Mouse (Mus musculus) forebrain, embryonic 11.5 days (tissue): ENCODE results near the gene Eid1. TPM values are rescaled to one million over a fixed set of nuclear protein-coding genes. Genes with fewer than 3 reads are reported as not detected.

Source experiments
- ATAC-seq: fragments of 200-750 bp; cut with Nextera tagmentation; replicated peaks from 2 replicates; pipeline ENCODE4 v1.8.0; 2017; ENCODE audit warnings: moderate TSS enrichment; ENCODE audit not compliant: low FRiP score
- DNase-seq: peaks from one replicate; pipeline ENCODE4 v3.0.0-alpha.2; 2017; ENCODE audit warnings: low spot score
- H3K27ac ChIP-seq: fragments of 300-500 bp; sonication (generic); 2 replicates; pipeline ENCODE4 v1.5.1; 2014; ENCODE audit warnings: low read depth, low read length
- H3K27me3 ChIP-seq: fragments of 300-500 bp; sonication (generic); 2 replicates; pipeline ENCODE4 v1.6.1; 2014; ENCODE audit warnings: mild to moderate bottlenecking, low read length, mixed read lengths; ENCODE audit not compliant: control insufficient read depth, insufficient read depth
- H3K36me3 ChIP-seq: fragments of 300-500 bp; sonication (generic); 2 replicates; pipeline ENCODE4 v1.6.1; 2014; ENCODE audit warnings: mild to moderate bottlenecking, low read length, moderate library complexity, mixed read lengths; ENCODE audit not compliant: control insufficient read depth, insufficient read depth
- H3K4me1 ChIP-seq: fragments of 300-500 bp; sonication (generic); replicated peaks from 2 replicates; pipeline ENCODE4 v1.6.1; 2014; ENCODE audit warnings: low read length, mixed read lengths; ENCODE audit not compliant: control insufficient read depth, insufficient read depth
- H3K4me2 ChIP-seq: fragments of 300-500 bp; sonication (generic); 2 replicates; pipeline ENCODE4 v1.6.1; 2014; ENCODE audit warnings: low read depth, mild to moderate bottlenecking, low read length, moderate library complexity, mixed read lengths; ENCODE audit not compliant: severe bottlenecking
- H3K4me3 ChIP-seq: fragments of 300-500 bp; sonication (generic); 2 replicates; pipeline ENCODE4 v1.5.1; 2014; ENCODE audit warnings: low read depth, low read length
- H3K9ac ChIP-seq: fragments of 300-500 bp; sonication (generic); 2 replicates; pipeline ENCODE4 v1.6.1; 2014; ENCODE audit warnings: low read length
- H3K9me3 ChIP-seq: fragments of 300-500 bp; sonication (generic); 2 replicates; pipeline ENCODE4 v1.6.1; 2016; ENCODE audit warnings: low read length, mixed read lengths; ENCODE audit not compliant: control insufficient read depth
- WGBS: fragments of 180-500 bp; shearing (Covaris S2); extraction: QIAGEN DNeasy Blood & Tissue Kit; methylation state at CpG from one replicate; pipeline ENCODE4 v1.1.7; 2014; 5-methylcytosine and 5-hydroxymethylcytosine counted together
- polyA plus RNA-seq: library from polyadenylated mRNA; unstranded; fragments of >200 nt; fragmentation: Nextera tagmentation; extraction: Ambion mirVana; gene quantifications from 2 replicates; pipeline ENCODE4 v1.2.1, GENCODE M21; 2014

Eid1 gene
- polyA plus RNA-seq, 1 experiment from 2014 or later = 252 TPM

DNA sequence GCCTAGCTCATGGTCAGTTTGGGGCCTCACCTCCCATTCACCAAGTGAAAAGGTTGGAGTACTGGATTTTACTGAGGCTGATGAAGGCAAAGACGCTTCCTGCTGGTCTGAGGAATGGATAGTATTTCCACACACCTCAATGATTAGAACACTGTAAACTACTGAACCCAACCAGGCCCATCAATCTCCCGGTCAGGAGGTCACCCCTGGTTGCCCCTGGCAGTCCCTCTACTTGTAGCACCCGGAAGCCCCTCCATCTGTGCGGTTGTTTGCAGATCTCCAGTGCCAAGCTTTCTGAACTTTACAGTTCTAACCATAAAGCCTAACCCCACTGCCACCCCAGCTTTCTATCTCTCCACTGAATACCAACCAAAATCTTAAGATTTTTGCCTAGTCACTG lies 11.7 kb upstream of the Eid1 start:
- Histone ChIP-seq H3K9me3 (no peaks in the 10 kb centered on the region), H3K4me1 (0 out of 2 replicates have a peak, but pooled peaks cover 2% of the 10 kb centered on the region), H3K36me3 (no peaks in the 10 kb centered on the region), H3K4me3 (no peak overlapping the region), H3K27me3 (no peaks in the 10 kb centered on the region), H3K27ac (no peak overlapping the region), H3K9ac (peak overlapping the region; percentile 27; the same call in 1 of the 2 replicates), H3K4me2 (no peak overlapping the region)
- DNase-seq (no peak), ATAC-seq (no peak)
- 81% methylated on average over 4 of the region's 4 CpGs for WGBS

DNA sequence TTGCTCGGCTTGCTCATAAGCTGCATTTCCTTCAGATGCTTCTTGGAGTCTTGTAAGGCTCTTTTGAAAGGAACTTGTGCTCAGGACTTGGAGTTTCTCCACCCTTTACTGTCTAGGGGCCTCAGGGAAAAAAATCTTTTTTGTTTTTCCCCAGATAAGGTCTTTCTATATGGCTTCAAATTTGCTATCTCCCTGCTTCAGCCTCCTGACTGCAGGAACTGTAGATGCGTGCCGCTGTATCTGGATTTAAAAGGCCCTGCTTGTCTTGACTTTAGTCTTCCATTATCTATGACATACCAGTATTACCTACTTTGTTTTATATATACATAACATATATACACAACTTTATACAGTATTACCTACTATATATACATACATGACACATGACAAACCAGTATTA lies 10.4 kb upstream of the Eid1 start:
- 93% methylated on average over 3 of the region's 3 CpGs for WGBS
- ATAC-seq (no peak), DNase-seq (no peak)
- H3K4me1 ChIP-seq = 0 out of 2 replicates have a peak, but pooled peaks cover 2% of the 10 kb centered on the region
- H3K36me3 ChIP-seq = no peaks in the 10 kb centered on the region
- no peak overlapping the region for H3K4me2 ChIP-seq
- H3K9me3 ChIP-seq = no peaks in the 10 kb centered on the region
- no peak overlapping the region for H3K9ac ChIP-seq
- no peak overlapping the region for H3K4me3 ChIP-seq
- no peak overlapping the region for H3K27ac ChIP-seq
- H3K27me3 ChIP-seq = no peaks in the 10 kb centered on the region

DNA sequence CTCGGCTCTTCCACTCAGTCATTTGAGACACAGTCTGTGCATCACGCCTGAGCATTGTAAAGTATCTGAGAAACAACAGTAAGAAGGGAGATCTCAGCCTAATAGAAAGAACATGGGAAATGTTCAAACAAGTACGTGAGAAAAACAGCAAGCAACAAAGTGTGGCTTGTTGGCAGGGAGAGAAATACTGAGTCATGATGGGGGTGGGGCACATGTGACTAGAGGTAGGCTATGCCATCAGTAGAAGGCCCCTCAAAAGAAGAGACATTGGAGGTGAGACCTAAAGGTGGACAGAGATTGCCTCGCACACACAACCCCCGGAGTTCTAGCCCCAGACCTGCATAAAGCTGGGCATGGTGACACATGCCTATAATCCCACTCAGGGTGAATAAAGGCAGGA lies 7.7 kb upstream of the Eid1 start:
- no peak for DNase-seq
- ATAC-seq = no peak
- H3K4me2 ChIP-seq = no peak overlapping the region

DNA sequence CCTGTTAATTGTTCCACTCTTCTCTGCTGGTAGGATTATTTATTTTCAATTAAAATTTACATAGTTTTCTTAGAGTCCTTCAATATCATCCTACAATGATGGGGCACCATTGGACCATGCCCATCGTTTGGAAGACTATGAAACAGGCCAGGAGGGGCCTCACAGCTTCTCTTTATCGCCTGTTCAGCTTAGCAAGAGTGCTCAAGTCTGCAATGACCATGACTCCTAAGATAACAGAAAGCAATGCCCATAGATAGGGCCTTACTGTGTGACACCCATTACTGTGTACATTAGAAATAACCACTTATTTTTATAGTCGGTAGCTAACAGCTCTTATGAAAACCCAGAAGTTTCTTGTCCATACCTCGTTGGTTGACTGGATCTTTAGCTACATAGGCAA lies 7.0 kb upstream of the Eid1 start:
- Histone ChIP-seq H3K4me2 (no peak overlapping the region), H3K9me3 (no peaks in the 10 kb centered on the region), H3K9ac (no peak overlapping the region), H3K27me3 (no peaks in the 10 kb centered on the region), H3K4me1 (no peaks in the 10 kb centered on the region), H3K27ac (no peak overlapping the region), H3K36me3 (no peaks in the 10 kb centered on the region), H3K4me3 (no peak overlapping the region)
- DNase-seq (no peak), ATAC-seq (no peak)
- 90% methylated on average over 4 of the region's 4 CpGs for WGBS

More for the DNA sequence above, 7.7 kb upstream of the Eid1 start:
- H3K9me3 ChIP-seq = no peaks in the 10 kb centered on the region
- no peak overlapping the region for H3K9ac ChIP-seq
- no peaks in the 10 kb centered on the region for H3K36me3 ChIP-seq
- 0 out of 2 replicates have a peak, but pooled peaks cover 2% of the 10 kb centered on the region for H3K4me1 ChIP-seq
- H3K27me3 ChIP-seq = no peaks in the 10 kb centered on the region
- WGBS = 89% methylated on average over 5 of the region's 5 CpGs
- no peak overlapping the region for H3K27ac ChIP-seq
- H3K4me3 ChIP-seq = no peak overlapping the region

DNA sequence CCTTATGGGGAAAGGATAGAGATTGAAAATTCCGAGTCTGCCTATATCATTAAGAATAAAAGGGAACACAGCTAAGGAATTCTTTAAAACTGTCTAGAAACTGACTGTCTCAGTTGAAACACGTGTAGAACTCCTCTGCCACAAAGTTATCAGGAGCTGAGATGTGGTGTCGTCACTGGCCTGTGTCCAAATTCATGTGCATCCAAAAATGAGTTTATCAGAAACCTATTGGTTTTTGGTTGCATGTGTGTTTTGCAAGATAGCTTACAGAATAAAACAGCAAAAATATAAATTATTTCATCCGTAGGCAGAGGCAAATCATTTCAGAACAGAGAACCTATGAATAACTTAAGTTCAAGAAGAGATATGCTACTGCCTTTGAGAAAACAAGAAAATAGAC lies 6.2 kb upstream of the Eid1 start:
- no peaks in the 10 kb centered on the region for H3K27me3 ChIP-seq
- 86% methylated on average over 4 of the region's 4 CpGs for WGBS
- H3K4me1 ChIP-seq = no peaks in the 10 kb centered on the region
- H3K9ac ChIP-seq = no peak overlapping the region
- no peaks in the 10 kb centered on the region for H3K36me3 ChIP-seq
- no peak for DNase-seq
- H3K4me3 ChIP-seq = no peak overlapping the region
- ATAC-seq = no peak
- H3K9me3 ChIP-seq = no peaks in the 10 kb centered on the region
- H3K4me2 ChIP-seq = no peak overlapping the region
- H3K27ac ChIP-seq = no peak overlapping the region

DNA sequence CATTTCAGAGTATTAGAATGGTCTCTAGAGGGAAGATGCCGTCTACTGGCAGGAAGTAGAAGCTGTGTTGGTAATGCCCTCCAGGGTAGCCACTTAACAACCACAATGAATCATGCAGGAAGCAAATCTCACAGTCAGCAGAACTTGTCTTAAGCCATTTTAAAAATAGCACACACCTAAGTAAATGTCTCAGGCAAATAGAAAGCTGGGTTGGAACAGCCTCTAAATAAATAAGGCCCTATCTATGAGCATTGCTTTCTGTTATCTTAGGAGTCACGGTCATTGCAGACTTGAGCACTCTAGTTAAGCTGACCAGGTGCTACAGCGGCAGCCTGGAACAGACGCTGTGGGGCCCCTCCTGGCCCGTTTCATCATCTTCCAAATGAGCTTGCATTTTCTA lies 5.7 kb upstream of the Eid1 start:
- Histone ChIP-seq H3K4me1 (no peaks in the 10 kb centered on the region), H3K36me3 (no peaks in the 10 kb centered on the region), H3K27me3 (no peaks in the 10 kb centered on the region), H3K9ac (no peak overlapping the region), H3K4me2 (no peak overlapping the region), H3K9me3 (no peaks in the 10 kb centered on the region), H3K4me3 (no peak overlapping the region), H3K27ac (no peak overlapping the region)
- WGBS = 79% methylated on average over 5 of the region's 5 CpGs
- no peak for ATAC-seq
- DNase-seq = no peak

DNA sequence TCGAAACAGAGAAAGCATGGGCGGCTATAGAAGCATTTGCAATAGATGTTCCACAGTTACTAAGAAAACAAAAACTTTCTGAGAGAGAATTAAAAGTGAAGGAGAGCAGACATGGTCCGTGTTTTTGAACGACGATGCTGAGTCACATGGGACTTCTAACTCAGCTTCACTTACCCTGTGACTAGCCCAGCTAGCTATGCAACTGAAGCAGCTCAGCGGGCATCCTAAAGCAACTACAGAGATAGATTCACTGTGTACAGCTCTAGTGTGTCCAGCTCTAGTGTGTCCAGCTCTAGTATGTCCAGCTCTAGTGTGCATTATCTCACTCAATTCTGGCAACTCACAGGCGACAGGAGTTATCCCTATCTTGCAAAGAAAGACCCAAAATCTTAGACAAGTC lies 5.2 kb upstream of the Eid1 start:
- H3K4me3 ChIP-seq = no peak overlapping the region
- WGBS = 90% methylated on average over 7 of the region's 7 CpGs
- H3K27ac ChIP-seq = no peak overlapping the region
- no peaks in the 10 kb centered on the region for H3K27me3 ChIP-seq
- no peaks in the 10 kb centered on the region for H3K9me3 ChIP-seq
- H3K36me3 ChIP-seq = no peaks in the 10 kb centered on the region
- DNase-seq = no peak
- no peak overlapping the region for H3K9ac ChIP-seq
- ATAC-seq = no peak
- H3K4me1 ChIP-seq = no peaks in the 10 kb centered on the region
- H3K4me2 ChIP-seq = no peak overlapping the region

DNA sequence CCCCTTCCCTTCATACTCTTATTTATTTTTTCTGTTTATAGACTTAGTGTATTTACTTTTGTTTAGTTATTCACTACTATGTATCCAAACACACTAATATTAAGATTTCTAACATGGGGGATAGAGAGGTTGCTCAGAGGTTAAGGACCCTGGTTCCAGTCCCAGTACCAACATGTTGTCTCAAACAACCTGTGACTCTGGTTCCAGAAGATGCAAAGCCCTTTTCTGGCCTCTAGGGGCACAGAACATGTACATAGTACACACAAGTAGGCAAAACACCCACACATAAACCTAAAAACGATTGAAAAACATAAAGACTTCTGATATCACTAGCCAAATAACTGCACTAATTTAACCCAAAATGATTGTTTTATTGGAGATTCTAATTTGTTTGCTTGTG lies 2.0 kb upstream of the Eid1 start:
- 76% methylated on average over 1 of the region's 1 CpGs for WGBS
- peak; percentile 41 for DNase-seq
- no peak overlapping the region for H3K4me2 ChIP-seq

DNA sequence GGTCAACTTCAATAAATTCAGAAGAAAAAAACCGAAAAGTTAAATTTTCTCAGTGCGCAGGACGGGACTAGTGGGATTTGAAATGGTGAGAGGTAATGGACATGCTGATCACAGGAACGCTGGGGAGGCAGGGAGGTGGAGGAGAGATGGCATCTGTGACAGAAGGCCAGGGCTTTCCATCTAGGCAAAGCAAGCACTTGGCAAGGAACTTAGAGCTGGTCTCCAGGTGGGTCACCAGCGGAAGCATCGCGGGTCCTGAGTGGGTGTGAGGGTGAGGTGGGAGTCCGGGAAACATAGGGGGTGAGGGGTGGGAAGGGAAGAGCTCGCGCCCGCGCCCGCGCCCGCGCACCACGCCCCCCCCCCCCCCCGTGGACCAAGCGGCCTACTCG lies 333 bp upstream of the Eid1 start:
- Histone ChIP-seq H3K9me3 (no peaks in the 10 kb centered on the region), H3K4me1 (peaks cover 4% of the 10 kb centered on the region; the same call in 1 of the 2 replicates), H3K4me2 (peak overlapping the region; percentile 71), H3K27ac (no peak overlapping the region), H3K27me3 (no peaks in the 10 kb centered on the region), H3K36me3 (no peaks in the 10 kb centered on the region), H3K4me3 (peak overlapping the region; percentile 75), H3K9ac (peak overlapping the region; percentile 96)
- 20% methylated on average over 15 of the region's 20 CpGs for WGBS
- DNase-seq (no peak), ATAC-seq (peak; percentile 83)

More for the DNA sequence above, 2.0 kb upstream of the Eid1 start:
- no peak overlapping the region for H3K9ac ChIP-seq
- no peaks in the 10 kb centered on the region for H3K36me3 ChIP-seq
- H3K9me3 ChIP-seq = no peaks in the 10 kb centered on the region
- no peaks in the 10 kb centered on the region for H3K27me3 ChIP-seq
- ATAC-seq = no peak
- H3K4me3 ChIP-seq = no peak overlapping the region
- H3K27ac ChIP-seq = no peak overlapping the region
- H3K4me1 ChIP-seq = peaks cover 4% of the 10 kb centered on the region; the same call in 1 of the 2 replicates
